Mouse (Mus musculus) lung, postnatal 0 days (tissue): ENCODE measurements at regions not wholly inside any gene's neighbourhood (a gene's known extent, or its start where the extent isn't known, plus 50 kb on each side); places are given as distances from the start of the nearest gene placed in this dataset.

ENCODE experiments used
- ATAC-seq: fragments of 200-750 bp; cut with Nextera tagmentation; 2 replicates; pipeline ENCODE4 v1.8.0; 2017; ENCODE audit warnings: moderate library complexity
- DNase-seq: peaks from one replicate; pipeline ENCODE4 v3.0.0-alpha.2; 2016; ENCODE audit warnings: low spot score
- H3K27ac ChIP-seq: fragments of 300-500 bp; sonication (generic); 2 replicates; pipeline ENCODE4 v1.5.1; 2014; ENCODE audit warnings: antibody characterized with exemption, mild to moderate bottlenecking, low read length, mixed read lengths
- H3K27me3 ChIP-seq: fragments of 300-500 bp; sonication (generic); replicated peaks from 2 replicates; pipeline ENCODE4 v1.6.1; 2014; ENCODE audit warnings: low read length, mixed read lengths; ENCODE audit not compliant: insufficient read depth
- H3K36me3 ChIP-seq: fragments of 300-500 bp; sonication (generic); 2 replicates; pipeline ENCODE4 v1.6.1; 2014; ENCODE audit warnings: low read length, mixed read lengths; ENCODE audit not compliant: insufficient read depth
- H3K4me1 ChIP-seq: fragments of 300-500 bp; sonication (generic); 2 replicates; pipeline ENCODE4 v1.6.1; 2014; ENCODE audit warnings: antibody characterized with exemption, low read depth, low read length, mixed read lengths; ENCODE audit not compliant: insufficient read depth
- H3K4me2 ChIP-seq: fragments of 300-500 bp; sonication (generic); replicated peaks from 2 replicates; pipeline ENCODE4 v1.6.1; 2014; ENCODE audit warnings: low read depth, mild to moderate bottlenecking, low read length, moderate library complexity, mixed read lengths
- H3K4me3 ChIP-seq: fragments of 300-500 bp; sonication (generic); 2 replicates; pipeline ENCODE4 v1.5.1; 2014; ENCODE audit warnings: low read depth, low read length
- H3K9ac ChIP-seq: fragments of 300-500 bp; sonication (generic); replicated peaks from 2 replicates; pipeline ENCODE4 v1.6.1; 2014; ENCODE audit warnings: low read depth, mild to moderate bottlenecking
- H3K9me3 ChIP-seq: fragments of 300-500 bp; sonication (generic); 2 replicates; pipeline ENCODE4 v1.6.1; 2016; ENCODE audit warnings: low read length, mixed read lengths
- CTCF ChIP-seq: IDR thresholded peaks from 2 replicates; pipeline ENCODE4 v1.5.1; 2016; ENCODE audit warnings: antibody characterized with exemption, mild to moderate bottlenecking
- EP300 ChIP-seq: IDR thresholded peaks from 2 replicates; pipeline ENCODE4 v1.6.1; 2016; ENCODE audit warnings: antibody characterized with exemption, mild to moderate bottlenecking, control low read depth
- WGBS: fragments of 180-500 bp; shearing (Covaris S2); extraction: QIAGEN DNeasy Blood & Tissue Kit; methylation state at CpG from one replicate; pipeline ENCODE4 v1.1.7; 2014; 5-methylcytosine and 5-hydroxymethylcytosine counted together

GRCm38 (mm10) chr2:63866524-63866923 lies 231.3 kb downstream of the Fign start:
- no peak overlapping the region for H3K4me3 ChIP-seq
- H3K4me1 ChIP-seq: no peaks in the 10 kb centered on the region
- H3K9me3 ChIP-seq: no peaks in the 10 kb centered on the region
- H3K9ac ChIP-seq: no peak overlapping the region
- H3K27ac ChIP-seq: no peak overlapping the region
- no peaks in the 10 kb centered on the region for H3K36me3 ChIP-seq
- TF ChIP-seq EP300: no peak
- no peak for TF ChIP-seq CTCF
- no peak overlapping the region for H3K4me2 ChIP-seq
- DNase-seq (no peak), ATAC-seq (no peak)
- 53% methylated on average over 8 of the region's 8 CpGs for WGBS
- H3K27me3 ChIP-seq: no peaks in the 10 kb centered on the region

- ATAC-seq: no peak
- no peak for TF ChIP-seq CTCF
- TF ChIP-seq EP300: no peak
These were observed 236.0 kb downstream of the Fign start for GRCm38 (mm10) chr2:63861821-63862220.

GRCm38 (mm10) chr2:63856462-63857054 lies 241.3 kb downstream of the Fign start:
- no peak overlapping the region for H3K4me2 ChIP-seq
- H3K36me3 ChIP-seq: no peaks in the 10 kb centered on the region
- no peaks in the 10 kb centered on the region for H3K9me3 ChIP-seq
- no peak overlapping the region for H3K9ac ChIP-seq
- WGBS: 51% methylated on average over 11 of the region's 11 CpGs
- ATAC-seq (no peak), DNase-seq (no peak)
- no peaks in the 10 kb centered on the region; the same call in 1 of the 2 replicates for H3K4me1 ChIP-seq
- H3K4me3 ChIP-seq: no peak overlapping the region
- no peak overlapping the region for H3K27ac ChIP-seq
- no peaks in the 10 kb centered on the region for H3K27me3 ChIP-seq
- TF ChIP-seq EP300: no peak
- TF ChIP-seq CTCF: no peak

More at GRCm38 (mm10) chr2:63861821-63862220, 236.0 kb downstream of the Fign start:
- Histone ChIP-seq H3K4me1 (no peaks in the 10 kb centered on the region; the same call in 1 of the 2 replicates), H3K36me3 (no peaks in the 10 kb centered on the region), H3K9ac (no peak overlapping the region), H3K4me2 (no peak overlapping the region), H3K27ac (no peak overlapping the region), H3K27me3 (no peaks in the 10 kb centered on the region), H3K4me3 (no peak overlapping the region), H3K9me3 (no peaks in the 10 kb centered on the region)
- no peak for DNase-seq
- 69% methylated on average over 3 of the region's 3 CpGs for WGBS

- Histone ChIP-seq H3K9ac (no peak overlapping the region), H3K36me3 (no peaks in the 10 kb centered on the region), H3K4me2 (no peak overlapping the region), H3K4me1 (no peaks in the 10 kb centered on the region; the same call in 1 of the 2 replicates), H3K27me3 (no peaks in the 10 kb centered on the region), H3K9me3 (no peaks in the 10 kb centered on the region), H3K27ac (no peak overlapping the region), H3K4me3 (no peak overlapping the region)
- no peak for ATAC-seq
- WGBS: 85% methylated on average over 5 of the region's 5 CpGs
- no peak for DNase-seq
- no peak for TF ChIP-seq CTCF
- TF ChIP-seq EP300: no peak
These were observed 242.4 kb downstream of the Fign start for GRCm38 (mm10) chr2:63855476-63855875.

- Histone ChIP-seq H3K9me3 (no peaks in the 10 kb centered on the region), H3K36me3 (no peaks in the 10 kb centered on the region), H3K9ac (no peak overlapping the region), H3K27me3 (no peaks in the 10 kb centered on the region), H3K4me3 (no peak overlapping the region), H3K4me2 (no peak overlapping the region), H3K4me1 (no peaks in the 10 kb centered on the region; the same call in 1 of the 2 replicates), H3K27ac (no peak overlapping the region)
- TF ChIP-seq CTCF (no peak), EP300 (no peak)
- ATAC-seq: no peak
- WGBS: 41% methylated on average over 1 of the region's 1 CpGs
- DNase-seq: no peak
These were observed 243.5 kb downstream of the Fign start for GRCm38 (mm10) chr2:63854198-63854875.

GRCm38 (mm10) chr2:63853226-63853625 lies 244.6 kb downstream of the Fign start:
- 78% methylated on average over 10 of the region's 10 CpGs for WGBS
- Histone ChIP-seq H3K27ac (no peak overlapping the region), H3K4me2 (no peak overlapping the region), H3K4me3 (no peak overlapping the region), H3K27me3 (no peaks in the 10 kb centered on the region), H3K4me1 (no peaks in the 10 kb centered on the region), H3K9ac (no peak overlapping the region), H3K36me3 (no peaks in the 10 kb centered on the region), H3K9me3 (no peaks in the 10 kb centered on the region)
- ATAC-seq (no peak), DNase-seq (no peak)
- TF ChIP-seq CTCF (no peak), EP300 (no peak)
